Mouse (Mus musculus) heart, adult 2 months (tissue): Measurements from ENCODE around the gene Tbc1d23. TPM values are rescaled to one million over a fixed set of nuclear protein-coding genes. Genes with fewer than 3 reads are reported as not detected.

Experiments used
- DNase-seq, 2 experiments: peaks; one replicate each; pipeline ENCODE4 v3.0.0; 2021
- H3K27ac ChIP-seq: fragments of 200-600 bp; 2 replicates; pipeline ENCODE4 v1.8.1; 2022
- H3K27me3 ChIP-seq: fragments of 200-500 bp; 2 replicates; pipeline ENCODE4 v1.6.1; 2012; ENCODE audit warnings: mild to moderate bottlenecking, low read length, inconsistent platforms, mixed read lengths; ENCODE audit not compliant: control insufficient read depth, insufficient read depth
- H3K36me3 ChIP-seq: fragments of 200-500 bp; 2 replicates; pipeline ENCODE4 v1.6.1; 2012; ENCODE audit warnings: low read length, inconsistent platforms; ENCODE audit not compliant: control insufficient read depth, insufficient read depth
- H3K4me1 ChIP-seq: fragments of 200-500 bp; 2 replicates; pipeline ENCODE4 v1.6.1; 2011; ENCODE audit warnings: low read length; ENCODE audit not compliant: control insufficient read depth, insufficient read depth
- H3K4me3 ChIP-seq: fragments of 200-600 bp; 2 replicates; pipeline ENCODE4 v1.8.1; 2022
- H3K79me2 ChIP-seq: fragments of 200-500 bp; replicated peaks from 2 replicates; pipeline ENCODE4 v1.6.1; 2012; ENCODE audit warnings: mild to moderate bottlenecking, inconsistent platforms, low read length, moderate library complexity, mixed read lengths; ENCODE audit not compliant: control insufficient read depth, insufficient read depth
- H3K9ac ChIP-seq: fragments of 200-500 bp; 2 replicates; pipeline ENCODE4 v1.6.1; 2012; ENCODE audit warnings: low read depth, mild to moderate bottlenecking, control low read depth, inconsistent platforms, low read length, mixed read lengths
- CTCF ChIP-seq: fragments of 200-600 bp; IDR thresholded peaks from 2 replicates; pipeline ENCODE4 v1.8.1; 2022; ENCODE audit warnings: antibody characterized with exemption, mild to moderate bottlenecking, moderate library complexity
- EP300 ChIP-seq: fragments of 200-500 bp; IDR thresholded peaks from 2 replicates; pipeline ENCODE4 v1.6.1; 2011; ENCODE audit warnings: low read depth, low read length, control low read depth; ENCODE audit not compliant: insufficient read depth
- POLR2A ChIP-seq: fragments of 200-500 bp; IDR thresholded peaks from 2 replicates; pipeline ENCODE4 v1.6.1; 2011; ENCODE audit warnings: mild to moderate bottlenecking, low read depth, low read length, control low read depth; ENCODE audit not compliant: insufficient read depth
- WGBS: fragments of 180-500 bp; shearing (Covaris S2); methylation state at CpG from one replicate; pipeline ENCODE4 v1.1.7; 2018; 5-methylcytosine and 5-hydroxymethylcytosine counted together
- intact Hi-C: fragments of 180-260 bp; cut with DNase I; formaldehyde crosslinking; loops from one replicate; pipeline ENCODE4 v1.15.1; 2025
- polyA plus RNA-seq: library from polyadenylated mRNA; depleted of rRNA; stranded (reverse); fragments of >200 nt; gene quantifications from 2 replicates; pipeline ENCODE4 v1.2.3, GENCODE M21; 2012; rRNA removed
- total RNA-seq, 2 experiments: library from RNA; stranded (reverse); gene quantifications; 2 replicates each; pipeline ENCODE4 v1.2.3; 2021

Tbc1d23 gene
- total and polyA plus RNA-seq, 3 experiments = 7.7 to 26.1 (median 25.3) TPM

DNA sequence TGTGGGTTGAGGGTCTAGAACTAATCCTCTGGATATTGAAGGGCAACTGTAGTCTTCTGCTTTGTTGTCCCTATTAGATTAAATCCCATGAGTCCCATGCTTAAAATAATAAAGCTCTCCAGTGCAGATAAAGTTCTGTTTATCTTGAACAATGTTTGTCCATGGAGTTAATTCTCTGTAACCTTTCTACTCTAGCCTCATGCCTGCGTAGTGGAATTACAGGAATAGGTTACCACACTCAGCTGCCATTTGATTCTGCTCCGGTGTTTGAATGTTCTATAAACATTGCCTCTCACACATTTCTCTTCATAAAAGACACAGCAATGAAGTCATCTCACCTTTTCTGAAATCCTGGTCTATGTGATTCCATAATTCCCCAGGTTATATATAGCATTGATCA is 103.5 kb downstream of the Tbc1d23 start:
- H3K9ac ChIP-seq = no peak overlapping the region
- no peak for DNase-seq
- WGBS = 26% methylated on average over 2 of the region's 2 CpGs
- peaks cover 5% of the 10 kb centered on the region for H3K4me1 ChIP-seq
- intact Hi-C loops = loop anchor here (10.0 kb wide), 1 partner anchor 477 kb away; the partner anchor contains the start of gene Cmss1
- peaks cover 6% of the 10 kb centered on the region; the same call in 1 of the 2 replicates for H3K79me2 ChIP-seq
- H3K27me3 ChIP-seq = no peaks in the 10 kb centered on the region
- TF ChIP-seq POLR2A = no peak
- no peak overlapping the region for H3K27ac ChIP-seq
- no peak overlapping the region for H3K4me3 ChIP-seq
- H3K36me3 ChIP-seq = peaks cover 26% of the 10 kb centered on the region

DNA sequence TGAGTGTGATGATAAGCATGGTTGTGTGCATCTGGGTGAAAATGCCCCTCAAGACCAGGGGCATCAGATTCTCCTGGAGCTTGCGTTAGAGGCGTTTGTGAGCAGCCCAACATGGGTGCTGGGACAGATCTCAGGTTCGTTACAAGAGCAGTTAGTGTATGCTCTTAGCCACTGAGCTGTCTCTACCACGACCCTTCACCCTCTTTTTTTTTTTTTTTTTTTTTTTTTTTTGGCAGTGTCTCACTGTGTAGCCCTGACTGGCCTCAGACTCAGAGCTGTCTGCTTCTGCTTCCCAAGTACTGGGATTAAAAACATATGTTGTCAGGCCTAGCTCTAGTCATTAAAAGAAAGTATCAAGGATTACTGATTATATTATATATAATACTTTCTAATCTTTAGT is 105.0 kb downstream of the Tbc1d23 start:
- TF ChIP-seq CTCF (no peak), POLR2A (no peak), EP300 (no peak)
- Histone ChIP-seq H3K4me1 (peaks cover 5% of the 10 kb centered on the region), H3K79me2 (peaks cover 9% of the 10 kb centered on the region; the same call in 1 of the 2 replicates), H3K4me3 (no peak overlapping the region), H3K9ac (no peak overlapping the region), H3K27ac (no peak overlapping the region), H3K36me3 (peaks cover 28% of the 10 kb centered on the region), H3K27me3 (no peaks in the 10 kb centered on the region)
- WGBS = 47% methylated on average over 4 of the region's 4 CpGs
- DNase-seq = no peak
- intact Hi-C loops = loop anchor here (10.0 kb wide), 1 partner anchor 479 kb away; the partner anchor contains the start of gene Cmss1

DNA sequence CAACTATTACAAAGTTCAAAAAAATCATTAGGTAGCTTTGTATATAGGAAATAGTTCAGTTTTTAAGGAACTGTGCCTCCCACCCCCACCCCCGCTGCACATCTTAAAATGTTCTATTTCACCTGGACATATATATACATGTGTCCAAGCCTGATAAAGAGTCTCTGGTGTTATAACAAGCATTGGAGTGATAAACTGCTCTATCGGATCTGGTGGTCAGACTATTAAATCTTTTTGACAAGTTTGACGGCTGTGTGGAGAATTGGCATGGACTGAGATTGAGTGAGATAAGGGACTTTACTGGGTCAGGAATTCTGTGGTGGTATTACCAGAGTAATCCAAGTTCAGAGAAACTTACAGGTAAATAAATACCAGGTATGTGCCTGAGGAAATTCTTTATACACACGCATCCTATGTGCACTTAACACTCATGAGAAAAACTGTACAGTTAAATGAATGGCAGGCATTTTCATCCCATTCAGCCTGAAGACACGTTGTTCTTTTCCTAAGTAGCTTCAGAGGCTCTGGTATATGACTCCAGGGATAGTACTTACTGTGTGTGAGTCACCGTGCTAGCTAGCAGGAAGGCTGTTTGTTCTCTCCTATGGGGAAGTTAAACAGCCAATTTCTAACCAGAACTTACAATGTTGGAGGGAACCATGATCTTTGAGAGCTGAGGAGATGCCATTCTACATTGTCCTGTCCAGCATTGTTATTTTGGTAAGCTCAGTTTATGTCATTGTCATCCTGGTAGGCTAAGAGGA is 108.4 kb downstream of the Tbc1d23 start:
- intact Hi-C loops = loop anchor here (5.0 to 10.0 kb wide), 2 partner anchors 109 to 482 kb away; partner anchors contain the start of genes Cmss1 and Tbc1d23
- no peak for TF ChIP-seq EP300
- TF ChIP-seq POLR2A = no peak
- TF ChIP-seq CTCF = no peak
- peaks cover 1% of the 10 kb centered on the region for H3K4me1 ChIP-seq
- H3K79me2 ChIP-seq = peaks cover 6% of the 10 kb centered on the region; the same call in 1 of the 2 replicates
- no peak overlapping the region for H3K27ac ChIP-seq
- no peak for DNase-seq
- peaks cover 18% of the 10 kb centered on the region for H3K36me3 ChIP-seq
- H3K4me3 ChIP-seq = peak overlapping the region; percentile 30
- WGBS = 16% methylated on average over 6 of the region's 6 CpGs
- H3K27me3 ChIP-seq = no peaks in the 10 kb centered on the region
- H3K9ac ChIP-seq = no peak overlapping the region; the same call in 1 of the 2 replicates

DNA sequence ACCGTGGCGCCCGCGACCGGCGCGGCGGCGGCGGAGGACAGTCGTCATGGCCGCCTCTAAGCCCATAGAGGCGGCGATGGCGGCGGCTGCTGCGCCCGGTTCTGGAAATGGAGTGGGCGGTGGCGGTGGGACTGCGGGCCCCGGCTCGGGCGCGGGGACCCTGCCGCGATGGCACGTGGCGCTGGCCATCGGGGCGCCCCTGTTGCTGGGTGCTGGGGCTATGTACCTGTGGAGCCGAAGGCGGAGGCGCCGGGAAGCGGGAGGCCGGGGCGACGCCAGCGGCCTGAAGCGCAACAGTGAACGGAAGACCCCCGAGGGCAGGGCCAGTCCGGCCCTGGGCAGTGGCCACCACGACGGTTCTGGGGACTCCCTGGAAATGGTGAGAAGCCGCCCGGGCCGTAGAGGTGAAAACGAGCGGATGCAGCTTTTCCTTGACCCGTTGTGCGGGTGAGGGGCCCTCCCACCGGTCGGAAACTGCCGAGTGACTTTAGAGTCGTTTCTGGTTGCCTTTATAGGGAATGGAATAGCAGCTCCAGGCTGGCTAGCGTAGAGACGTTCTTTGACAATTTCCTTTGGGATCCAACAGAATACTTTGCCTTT is 109.4 kb downstream of the Tbc1d23 start:
- no peaks in the 10 kb centered on the region for H3K27me3 ChIP-seq
- peak overlapping the region; percentile 85 for H3K9ac ChIP-seq
- peaks cover 10% of the 10 kb centered on the region for H3K36me3 ChIP-seq
- no peak for DNase-seq
- 0 out of 2 replicates have a peak, but pooled peaks cover 3% of the 10 kb centered on the region for H3K79me2 ChIP-seq
- under 1% methylated on average over 59 of the region's 59 CpGs for WGBS
- H3K4me3 ChIP-seq = peak overlapping the region; percentile 99
- TF ChIP-seq POLR2A = no peak
- H3K27ac ChIP-seq = peak overlapping the region; percentile 95
- H3K4me1 ChIP-seq = peaks cover 1% of the 10 kb centered on the region
- intact Hi-C loops = loop anchor here (1.0 to 10.0 kb wide), 3 partner anchors 44 to 483 kb away; partner anchors contain the start of genes Cmss1 and Tbc1d23

DNA sequence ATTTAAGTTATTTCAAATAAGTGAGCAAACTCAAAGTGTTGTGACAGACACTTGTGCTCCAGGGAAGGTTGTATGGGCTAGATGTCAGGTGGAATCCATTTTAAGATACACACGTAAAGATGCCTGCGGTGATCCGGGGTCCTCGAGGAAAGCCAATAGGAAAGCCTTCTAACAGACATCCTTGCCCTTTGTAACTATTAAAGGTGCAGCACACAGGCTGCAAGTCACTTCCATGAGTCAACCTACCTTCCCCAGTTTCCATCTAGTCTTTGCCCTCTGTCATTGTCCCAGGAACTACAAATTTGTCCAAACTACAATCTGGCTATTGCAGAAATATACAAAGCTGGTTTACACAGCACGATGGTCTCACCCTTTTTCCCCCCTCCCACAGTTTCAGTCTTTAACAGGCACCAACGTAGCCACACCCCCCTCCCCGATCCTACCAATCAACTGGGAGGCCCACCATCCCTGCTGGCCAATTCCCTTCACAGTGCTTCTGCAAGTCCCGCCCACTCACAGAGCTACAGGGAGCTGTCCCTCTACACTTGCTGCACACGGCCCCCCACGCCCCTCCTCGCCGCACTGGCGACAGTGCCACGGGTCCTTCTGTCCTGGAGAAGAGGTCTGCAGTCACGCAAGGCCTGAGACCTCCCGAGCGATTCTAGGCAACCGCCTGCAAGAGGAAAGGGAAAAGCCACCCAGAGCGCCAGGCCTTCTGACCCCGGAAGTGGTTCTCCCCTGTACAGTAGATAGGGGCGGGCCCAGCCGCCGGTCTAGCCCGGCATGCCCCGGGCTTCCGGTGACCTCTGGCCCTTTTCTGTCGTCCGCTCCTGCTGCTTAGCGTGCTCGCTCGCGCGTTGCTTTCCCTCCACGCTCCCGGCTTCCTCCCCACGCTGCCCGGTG is 110.1 kb downstream of the Tbc1d23 start, which contains the start of gene Tomm70a:
Gene Tomm70a (plus strand): TSS at position 791 of the 903 bp plus-strand sequence.
- intact Hi-C loops = loop anchor here (1.0 to 10.0 kb wide), 3 partner anchors 45 to 484 kb away; partner anchors contain the start of genes Cmss1 and Tbc1d23
- H3K79me2 ChIP-seq = 0 out of 2 replicates have a peak, but pooled peaks cover 3% of the 10 kb centered on the region
- H3K27ac ChIP-seq = peak within 1 kb of the TSS; percentile 95
- H3K9ac ChIP-seq = peak within 1 kb of the TSS; percentile 85
- under 1% methylated on average over 37 of the region's 37 CpGs for WGBS
- DNase-seq = peak; percentile 94 to 96
- H3K27me3 ChIP-seq = no peaks in the 10 kb centered on the region
- H3K36me3 ChIP-seq = peaks cover 10% of the 10 kb centered on the region
- peak within 1 kb of the TSS; percentile 99 for H3K4me3 ChIP-seq
- no peak for TF ChIP-seq EP300
- TF ChIP-seq CTCF = no peak
- TF ChIP-seq POLR2A = peak; percentile 81
- peaks cover 1% of the 10 kb centered on the region for H3K4me1 ChIP-seq

Other genes starting within 250 kb of the Tbc1d23 start
- not detected for gene Tmem45a2, start 160.1 kb downstream of the Tbc1d23 start, total RNA-seq
- 0.12 TPM in 1 of 2 replicates, not detected in the other for gene Tmem45a2, start 160.1 kb downstream of the Tbc1d23 start, polyA plus RNA-seq
- 10 to 100 TPM; 41.8 to 44.1 TPM for gene Tomm70a, start 109.8 kb downstream of the Tbc1d23 start, total RNA-seq
- 10.6 and 21.7 TPM in 2 replicates for gene Tomm70a, start 109.8 kb downstream of the Tbc1d23 start, polyA plus RNA-seq
- 10 to 100 TPM; 27.4 to 35.4 TPM for gene Nit2, start 64.2 kb downstream of the Tbc1d23 start, total RNA-seq
- 19.3 and 27.5 TPM in 2 replicates for gene Nit2, start 64.2 kb downstream of the Tbc1d23 start, polyA plus RNA-seq
- gene Tmem30c, start 61.4 kb upstream of the Tbc1d23 start, total RNA-seq = not detected
- gene Tmem30c, start 61.4 kb upstream of the Tbc1d23 start, polyA plus RNA-seq = not detected in 2 replicates
- 10 to 100 TPM; 35.0 to 36.3 TPM for gene Filip1l, start 121.6 kb upstream of the Tbc1d23 start, total RNA-seq
- gene Filip1l, start 121.6 kb upstream of the Tbc1d23 start, polyA plus RNA-seq = 9.2 and 19.5 TPM in 2 replicates